Mouse (Mus musculus) hindbrain, embryonic 10.5 days (tissue): ENCODE data around the gene Lmo2. TPM values are rescaled to one million over a fixed set of nuclear protein-coding genes. Genes with fewer than 3 reads are reported as not detected.
"Not testable (repeated sequence)": the region's sequence is repeated elsewhere in the genome, so short reads cannot be mapped to it uniquely, and the experiment has no call there.

Experiments used
- DNase-seq: peaks from one replicate; pipeline ENCODE4 v3.0.0-alpha.2; 2017; ENCODE audit warnings: low spot score
- H3K27ac ChIP-seq: fragments of 300-500 bp; sonication (generic); 2 replicates; pipeline ENCODE4 v1.5.1; 2016; ENCODE audit warnings: mild to moderate bottlenecking, moderate library complexity
- H3K27me3 ChIP-seq: fragments of 300-500 bp; sonication (generic); 2 replicates; pipeline ENCODE4 v1.6.1; 2016; ENCODE audit warnings: mild to moderate bottlenecking; ENCODE audit not compliant: poor library complexity, insufficient read depth, severe bottlenecking
- H3K36me3 ChIP-seq: fragments of 300-500 bp; sonication (generic); 2 replicates; pipeline ENCODE4 v1.6.1; 2016; ENCODE audit warnings: mild to moderate bottlenecking, moderate library complexity
- H3K4me1 ChIP-seq: fragments of 300-500 bp; sonication (generic); replicated peaks from 2 replicates; pipeline ENCODE4 v1.6.1; 2016; ENCODE audit warnings: mild to moderate bottlenecking
- H3K4me3 ChIP-seq: fragments of 300-500 bp; sonication (generic); 2 replicates; pipeline ENCODE4 v1.5.1; 2016; ENCODE audit warnings: mild to moderate bottlenecking, moderate library complexity
- H3K9me3 ChIP-seq: fragments of 300-500 bp; sonication (generic); 2 replicates; pipeline ENCODE4 v1.6.1; 2016; ENCODE audit warnings: mild to moderate bottlenecking, moderate library complexity
- WGBS: fragments of 180-500 bp; shearing (Covaris S2); methylation state at CpG from one replicate; pipeline ENCODE4 v1.1.7; 2016; 5-methylcytosine and 5-hydroxymethylcytosine counted together
- polyA plus RNA-seq: library from polyadenylated mRNA; unstranded; fragments of >200 nt; fragmentation: Nextera tagmentation; extraction: Ambion mirVana; gene quantifications from 2 replicates; pipeline ENCODE4 v1.2.1, GENCODE M21; 2016

Lmo2 gene
- polyA plus RNA-seq, 1 experiment from 2014 or later, result 21.2 TPM

GRCm38 (mm10) chr2:103970041-103970790 is 12.4 kb downstream of the Lmo2 start:
- WGBS, result 1% methylated on average over 79 of the region's 79 CpGs
- Histone ChIP-seq H3K9me3 (no peaks in the 10 kb centered on the region), H3K27me3 (peaks cover 75% of the 10 kb centered on the region), H3K4me1 (peaks cover 21% of the 10 kb centered on the region), H3K4me3 (peak overlapping the region; percentile 75), H3K36me3 (no peaks in the 10 kb centered on the region), H3K27ac (peak overlapping the region; percentile 88)
- peak; percentile 66 for DNase-seq

GRCm38 (mm10) chr2:103970791-103971649 is 13.2 kb downstream of the Lmo2 start:
- WGBS, result 2% methylated on average over 32 of the region's 32 CpGs
- Histone ChIP-seq H3K27ac (peak overlapping the region; percentile 88), H3K27me3 (peaks cover 80% of the 10 kb centered on the region)

GRCm38 (mm10) chr2:103971838-103972237 is 14.1 kb downstream of the Lmo2 start:
- 34% methylated on average over 3 of the region's 3 CpGs for WGBS
- Histone ChIP-seq H3K4me3 (peak overlapping the region; percentile 75), H3K9me3 (no peaks in the 10 kb centered on the region), H3K36me3 (no peaks in the 10 kb centered on the region), H3K4me1 (peaks cover 21% of the 10 kb centered on the region), H3K27me3 (peaks cover 75% of the 10 kb centered on the region), H3K27ac (no peak overlapping the region)
- DNase-seq, result no peak

More at GRCm38 (mm10) chr2:103970791-103971649, 13.2 kb downstream of the Lmo2 start:
- Histone ChIP-seq H3K36me3 (no peaks in the 10 kb centered on the region), H3K9me3 (no peaks in the 10 kb centered on the region), H3K4me1 (peaks cover 21% of the 10 kb centered on the region), H3K4me3 (peak overlapping the region; percentile 75)
- peak; percentile 34 for DNase-seq

GRCm38 (mm10) chr2:103975904-103976303 is 18.1 kb downstream of the Lmo2 start:
- H3K36me3 ChIP-seq, result no peaks in the 10 kb centered on the region
- peaks cover 43% of the 10 kb centered on the region for H3K27me3 ChIP-seq
- H3K4me1 ChIP-seq, result peaks cover 16% of the 10 kb centered on the region
- no peaks in the 10 kb centered on the region for H3K9me3 ChIP-seq
- DNase-seq, result no peak
- 80% methylated on average over 7 of the region's 7 CpGs for WGBS
- no peak overlapping the region for H3K4me3 ChIP-seq
- H3K27ac ChIP-seq, result no peak overlapping the region

GRCm38 (mm10) chr2:103977216-103977615 is 19.4 kb downstream of the Lmo2 start:
- H3K27ac ChIP-seq, result no peak overlapping the region
- peaks cover 12% of the 10 kb centered on the region for H3K4me1 ChIP-seq
- no peak overlapping the region for H3K4me3 ChIP-seq
- peaks cover 29% of the 10 kb centered on the region for H3K27me3 ChIP-seq
- H3K36me3 ChIP-seq, result no peaks in the 10 kb centered on the region
- DNase-seq, result no peak
- no peaks in the 10 kb centered on the region for H3K9me3 ChIP-seq
- 66% methylated on average over 8 of the region's 8 CpGs for WGBS

- Histone ChIP-seq H3K27me3 (peaks cover 24% of the 10 kb centered on the region), H3K27ac (no peak overlapping the region), H3K9me3 (no peaks in the 10 kb centered on the region), H3K36me3 (no peaks in the 10 kb centered on the region), H3K4me1 (peaks cover 12% of the 10 kb centered on the region), H3K4me3 (no peak overlapping the region)
- DNase-seq, result no peak
- WGBS, result 51% methylated on average over 9 of the region's 9 CpGs
These were observed 19.9 kb downstream of the Lmo2 start for GRCm38 (mm10) chr2:103977716-103978115.

GRCm38 (mm10) chr2:103982250-103982649 is 24.5 kb downstream of the Lmo2 start:
- no peak overlapping the region for H3K4me3 ChIP-seq
- H3K36me3 ChIP-seq, result no peaks in the 10 kb centered on the region
- WGBS, result 8% methylated on average over 5 of the region's 5 CpGs
- H3K27me3 ChIP-seq, result no peaks in the 10 kb centered on the region
- DNase-seq, result peak; percentile 66
- no peaks in the 10 kb centered on the region for H3K9me3 ChIP-seq
- peaks cover 10% of the 10 kb centered on the region for H3K4me1 ChIP-seq
- no peak overlapping the region for H3K27ac ChIP-seq

- Histone ChIP-seq H3K4me3 (no peak overlapping the region), H3K36me3 (no peaks in the 10 kb centered on the region), H3K4me1 (peaks cover 8% of the 10 kb centered on the region), H3K27ac (no peak overlapping the region), H3K9me3 (no peaks in the 10 kb centered on the region), H3K27me3 (no peaks in the 10 kb centered on the region)
- DNase-seq, result no peak
- WGBS, result 92% methylated on average over 10 of the region's 10 CpGs
These were observed 25.4 kb downstream of the Lmo2 start for GRCm38 (mm10) chr2:103983146-103983545.

GRCm38 (mm10) chr2:103987595-103987994 is 29.8 kb downstream of the Lmo2 start:
- not testable (repeated sequence) for H3K4me1 ChIP-seq, H3K27ac ChIP-seq, DNase-seq, H3K27me3 ChIP-seq, H3K4me3 ChIP-seq, H3K9me3 ChIP-seq, H3K36me3 ChIP-seq
- 73% methylated on average over 8 of the region's 8 CpGs for WGBS

GRCm38 (mm10) chr2:103989724-103990123 is 31.9 kb downstream of the Lmo2 start:
- H3K9me3 ChIP-seq, result no peaks in the 10 kb centered on the region
- DNase-seq, result no peak
- WGBS, result 91% methylated on average over 6 of the region's 6 CpGs

GRCm38 (mm10) chr2:103991303-103991702 is 33.5 kb downstream of the Lmo2 start:
- Histone ChIP-seq H3K4me1 (peaks cover 6% of the 10 kb centered on the region), H3K4me3 (no peak overlapping the region), H3K27ac (no peak overlapping the region), H3K27me3 (peaks cover 9% of the 10 kb centered on the region), H3K9me3 (no peaks in the 10 kb centered on the region), H3K36me3 (no peaks in the 10 kb centered on the region)
- DNase-seq, result no peak

More at GRCm38 (mm10) chr2:103989724-103990123, 31.9 kb downstream of the Lmo2 start:
- peaks cover 6% of the 10 kb centered on the region for H3K4me1 ChIP-seq
- H3K27me3 ChIP-seq, result peaks cover 9% of the 10 kb centered on the region
- H3K36me3 ChIP-seq, result no peaks in the 10 kb centered on the region
- no peak overlapping the region for H3K4me3 ChIP-seq
- H3K27ac ChIP-seq, result no peak overlapping the region

- Histone ChIP-seq H3K4me1 (peaks cover 6% of the 10 kb centered on the region), H3K36me3 (no peaks in the 10 kb centered on the region), H3K27me3 (peaks cover 9% of the 10 kb centered on the region), H3K27ac (no peak overlapping the region), H3K9me3 (no peaks in the 10 kb centered on the region), H3K4me3 (no peak overlapping the region)
- no peak for DNase-seq
- 76% methylated on average over 9 of the region's 9 CpGs for WGBS
These were observed 34.4 kb downstream of the Lmo2 start for GRCm38 (mm10) chr2:103992162-103992561.
